Mouse (Mus musculus) left cerebral cortex, postnatal 25 days (tissue): Measurements from ENCODE around the gene Dennd4c. TPM values are rescaled to one million over a fixed set of nuclear protein-coding genes. Genes with fewer than 3 reads are reported as not detected.
"Not testable (repeated sequence)": the region's sequence is repeated elsewhere in the genome, so short reads cannot be mapped to it uniquely, and the experiment has no call there.

Experiments used
- DNase-seq, 2 experiments: peaks; one replicate each; pipeline ENCODE4 v3.0.0; 2022; ENCODE audit warnings: low spot score in 2 of 2, mixed read lengths in 1 of 2
- intact Hi-C: fragments of 180-260 bp; cut with DNase I; formaldehyde crosslinking; loops from one replicate; pipeline ENCODE4 v1.15.1; 2025
- total RNA-seq, 2 experiments: library from RNA; stranded (reverse); gene quantifications; 2 replicates each; pipeline ENCODE4 v1.2.3; 2021

Dennd4c gene
- total RNA-seq, 2 experiments from 2014 or later = 8.8 to 11.3 TPM

DNA sequence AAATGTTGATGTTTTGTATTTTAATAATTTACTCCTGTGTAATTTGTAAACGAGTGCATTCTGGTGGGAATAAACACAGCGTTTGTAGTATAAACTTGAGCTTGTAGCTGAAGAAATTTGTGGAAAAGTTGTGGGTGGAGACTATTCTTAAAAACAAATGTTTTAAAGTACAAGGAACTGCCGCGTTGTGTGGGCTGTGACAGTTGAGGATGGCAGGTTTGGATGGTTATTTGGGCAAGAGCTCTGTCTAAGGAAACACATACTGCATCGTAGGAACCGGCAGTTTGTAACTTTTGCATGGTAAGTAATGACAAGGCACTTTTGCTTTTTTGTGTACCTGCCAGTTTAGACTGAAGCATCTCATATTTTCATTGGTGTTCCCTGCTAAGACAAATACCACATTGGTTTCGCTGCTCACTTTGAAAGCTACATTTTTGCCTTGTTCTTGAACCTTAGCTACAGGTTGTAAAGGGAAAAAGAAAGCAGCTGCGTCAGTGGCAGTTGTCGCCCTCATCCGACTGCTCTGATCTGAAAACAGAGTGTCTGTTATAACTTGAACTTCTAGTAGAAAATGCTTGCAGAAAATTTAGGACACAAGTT is 2.1 kb downstream of the Dennd4c start:
- peak; percentile 31 to 73 for DNase-seq
- intact Hi-C loops = no loop called here

DNA sequence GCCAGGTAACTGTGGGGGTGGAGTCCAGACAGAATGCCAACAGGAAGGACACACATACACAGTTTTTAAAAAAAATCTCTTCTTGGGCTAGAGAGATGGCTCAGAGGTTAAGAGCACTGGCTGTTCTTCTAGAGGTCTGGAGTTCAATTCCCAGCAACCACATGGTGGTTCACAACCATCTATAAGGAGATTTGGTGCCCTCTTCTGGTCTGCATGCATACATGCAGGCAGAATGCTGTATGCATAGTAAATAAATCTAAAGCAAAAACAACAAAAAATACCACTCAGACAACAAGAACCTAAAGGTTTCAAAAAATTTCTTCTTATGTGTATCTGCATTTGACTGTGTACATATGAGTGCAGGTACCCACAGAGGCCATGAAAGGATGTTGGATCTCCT is 16.0 kb downstream of the Dennd4c start:
- no peak for DNase-seq
- intact Hi-C loops = no loop called here

DNA sequence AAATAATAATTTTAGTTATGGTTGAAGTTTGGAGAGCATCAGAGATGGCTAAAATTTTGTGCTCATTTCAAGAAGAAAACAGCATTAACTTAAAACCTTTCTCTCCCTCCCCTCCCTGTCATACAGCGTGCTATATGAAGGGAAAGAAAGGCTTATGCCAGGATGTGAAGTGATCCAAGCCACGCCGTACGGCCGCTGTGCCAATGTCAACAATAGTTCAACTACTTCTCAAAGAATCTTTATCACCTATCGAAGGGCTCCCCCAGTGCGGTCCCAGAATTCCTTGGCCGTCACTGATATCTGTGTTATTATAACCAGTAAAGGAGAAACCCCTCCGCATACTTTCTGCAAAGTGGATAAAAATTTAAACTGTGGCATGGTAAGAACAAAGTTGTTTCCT is 29.2 kb downstream of the Dennd4c start:
- intact Hi-C loops = no loop called here
- DNase-seq = no peak

DNA sequence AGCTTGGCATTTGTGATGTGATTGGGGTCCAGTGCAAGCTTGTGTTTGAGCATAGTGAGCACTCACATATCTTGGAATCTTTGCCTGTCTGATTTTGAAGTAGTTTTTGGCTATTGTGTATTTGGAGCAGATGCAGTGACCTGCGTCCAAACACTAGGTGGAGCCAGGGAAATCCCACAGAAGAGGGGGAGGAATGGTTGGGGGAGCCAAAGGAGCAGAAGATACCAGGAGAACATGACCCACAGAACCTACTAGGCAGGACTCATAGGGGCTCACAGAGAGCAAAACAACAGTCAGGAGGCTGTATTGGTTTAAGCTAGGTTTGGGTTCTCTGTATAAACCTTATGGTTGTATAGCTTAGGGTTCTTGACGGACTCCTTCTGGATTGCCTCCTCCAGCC is 62.2 kb downstream of the Dennd4c start:
- DNase-seq = peak in 1 of 2 experiments; percentile 18

DNA sequence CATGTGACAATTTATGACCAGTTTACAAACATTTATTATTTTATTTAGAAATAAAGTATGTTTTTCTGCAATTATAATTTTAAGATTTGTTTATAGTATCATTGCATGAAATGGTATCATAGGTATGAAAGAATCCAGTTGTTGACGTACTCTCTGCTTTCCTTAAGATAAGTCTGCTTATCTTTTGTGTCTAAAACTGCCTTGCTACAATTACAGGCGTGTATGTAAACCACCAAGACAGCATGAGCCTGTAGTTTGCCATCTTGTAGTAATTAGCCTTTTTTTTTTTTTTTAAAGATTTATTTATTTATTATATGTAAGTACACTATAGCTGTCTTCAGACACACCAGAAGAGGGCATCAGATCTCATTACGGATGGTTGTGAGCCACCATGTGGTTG is 66.5 kb downstream of the Dennd4c start:
- intact Hi-C loops = no loop called here
- no peak for DNase-seq

More for the DNA sequence above, 62.2 kb downstream of the Dennd4c start:
- intact Hi-C loops = no loop called here

DNA sequence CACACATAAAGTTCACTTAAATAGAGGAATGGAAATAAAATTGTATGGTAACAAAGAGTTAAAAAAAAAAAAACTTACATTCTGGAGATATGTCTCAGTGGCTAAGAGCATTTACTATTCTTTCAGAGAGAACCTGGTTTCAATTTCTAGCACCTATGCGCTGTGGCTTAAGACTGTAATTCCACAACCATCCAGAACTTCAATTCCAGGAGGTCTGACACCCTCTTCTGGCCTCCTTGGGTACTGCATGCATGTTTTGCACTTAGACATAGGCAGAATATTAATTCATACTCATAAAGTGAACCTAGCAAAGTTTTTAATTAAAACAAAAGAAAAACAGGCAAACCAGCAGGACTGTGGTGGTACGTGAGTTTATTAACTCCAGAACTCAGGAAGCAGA is 74.8 kb downstream of the Dennd4c start:
- DNase-seq = peak; percentile 31 to 50
- intact Hi-C loops = no loop called here

DNA sequence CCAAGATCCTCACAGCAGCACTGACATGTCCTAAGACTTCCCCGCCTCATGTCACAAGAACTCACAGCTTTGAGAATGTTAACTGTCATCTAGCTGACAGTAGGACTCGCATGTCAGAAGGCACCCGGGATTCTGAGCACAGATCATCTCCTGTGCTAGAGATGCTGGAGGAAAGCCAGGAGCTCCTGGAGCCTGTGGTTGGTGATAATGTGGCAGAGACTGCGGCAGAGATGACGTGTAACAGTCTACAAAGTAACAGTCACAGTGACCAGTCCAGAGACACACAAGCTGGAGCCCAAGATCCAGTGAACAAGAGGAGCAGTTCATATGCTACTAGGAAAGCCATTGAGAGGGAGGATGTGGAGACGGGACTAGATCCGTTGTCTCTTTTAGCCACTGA is 76.8 kb downstream of the Dennd4c start:
- intact Hi-C loops = no loop called here
- DNase-seq = peak in 1 of 2 experiments; percentile 18

DNA sequence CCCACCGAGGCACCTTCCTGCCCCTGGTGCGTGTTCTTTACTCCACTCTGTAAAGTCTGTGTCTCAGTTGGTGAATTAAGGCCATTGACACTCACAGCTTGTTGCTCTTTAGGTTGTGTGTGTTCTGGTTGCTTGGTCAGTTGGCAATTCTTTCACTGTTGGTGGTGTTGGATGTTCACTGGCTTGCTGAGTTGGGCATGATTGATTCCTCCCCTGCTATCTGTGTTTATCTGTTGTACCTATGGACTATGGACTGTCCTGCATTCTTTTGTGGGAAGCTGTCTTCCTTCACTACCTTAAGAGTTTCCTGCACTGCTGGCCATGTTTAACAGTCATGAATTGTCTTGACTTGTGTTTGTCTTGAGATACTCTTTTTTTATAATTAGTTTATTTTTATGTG is 83.5 kb downstream of the Dennd4c start:
- intact Hi-C loops = no loop called here
- no peak for DNase-seq

DNA sequence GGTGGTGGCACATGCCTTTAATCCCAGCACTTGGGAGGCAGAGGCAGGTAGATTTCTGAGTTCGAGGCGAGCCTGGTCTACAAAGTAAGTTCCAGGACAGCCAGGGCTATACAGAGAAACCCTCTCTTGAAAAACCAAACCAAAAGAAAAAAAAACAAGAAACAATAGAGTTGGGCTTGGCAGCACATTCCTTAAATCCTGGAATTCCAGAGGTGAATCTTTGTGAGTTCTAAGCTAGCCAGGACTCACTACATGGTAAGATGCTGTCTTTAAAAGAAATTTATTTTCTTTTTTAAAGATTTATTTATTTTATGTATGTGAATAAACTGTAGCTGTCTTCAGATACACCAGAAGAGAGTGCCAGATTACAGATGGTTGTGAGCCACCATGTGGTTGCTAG is 92.8 kb downstream of the Dennd4c start:
- intact Hi-C loops = not testable (repeated sequence)

DNA sequence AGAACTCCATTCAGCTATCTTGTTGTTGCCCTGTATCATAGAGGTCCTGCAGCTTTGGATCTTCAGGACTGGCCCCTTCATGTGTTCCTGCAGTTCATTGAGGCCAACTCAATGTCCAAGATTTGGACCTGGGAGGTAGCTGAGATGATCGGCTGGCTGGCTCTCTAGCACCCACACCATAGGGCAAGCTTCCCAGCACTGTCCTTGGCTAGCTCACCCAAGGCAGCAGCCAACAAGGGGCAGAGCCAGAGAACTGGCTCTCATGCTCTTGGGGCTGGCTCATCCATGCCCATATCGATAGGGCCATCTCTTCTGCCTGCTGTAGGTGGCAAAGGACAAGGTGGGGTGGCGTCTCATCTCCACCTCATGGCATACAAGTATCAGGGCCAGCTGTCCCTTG is 97.0 kb downstream of the Dennd4c start:
- DNase-seq = no peak
- intact Hi-C loops = no loop called here

More for the DNA sequence above, 92.8 kb downstream of the Dennd4c start:
- DNase-seq = not testable (repeated sequence)

DNA sequence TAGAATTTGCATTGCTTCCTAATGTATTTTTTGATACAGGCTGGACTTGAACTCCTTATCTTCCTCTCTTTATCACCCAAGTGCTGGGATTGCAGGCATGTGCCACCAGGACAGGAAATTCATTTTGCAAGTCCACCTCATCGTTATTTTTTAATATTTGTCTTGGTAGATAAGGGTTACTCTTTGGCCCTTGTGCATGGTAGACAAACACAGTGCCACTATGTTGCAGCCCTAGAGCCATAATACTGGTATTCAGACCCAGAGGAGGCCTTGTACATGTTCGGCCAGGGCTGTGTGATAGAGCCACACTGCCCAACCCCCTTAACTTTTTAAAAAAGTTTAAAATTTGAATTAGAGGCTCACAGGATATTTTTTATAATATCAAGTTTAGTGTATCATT is 98.9 kb downstream of the Dennd4c start:
- intact Hi-C loops = no loop called here
- DNase-seq = no peak

DNA sequence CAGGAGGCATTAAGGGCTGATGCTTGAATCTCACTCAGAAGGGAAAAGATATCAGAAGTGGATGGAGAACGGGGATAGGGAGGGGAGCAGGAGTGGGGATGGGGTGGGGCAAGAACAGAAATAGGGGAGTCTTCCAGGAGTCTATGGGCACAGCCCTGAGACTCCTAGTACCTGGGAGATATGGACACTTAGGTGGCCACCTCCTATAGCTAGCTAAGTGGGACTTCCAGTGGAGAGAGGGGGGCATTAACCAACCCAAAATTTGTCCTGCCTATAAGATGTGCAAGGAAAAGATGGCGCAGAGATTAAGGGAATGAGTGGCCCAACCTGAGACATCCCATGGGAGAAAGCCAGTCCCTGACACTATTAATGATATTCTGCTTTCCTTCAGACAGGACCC is 103.0 kb downstream of the Dennd4c start:
- intact Hi-C loops = no loop called here
- no peak for DNase-seq

DNA sequence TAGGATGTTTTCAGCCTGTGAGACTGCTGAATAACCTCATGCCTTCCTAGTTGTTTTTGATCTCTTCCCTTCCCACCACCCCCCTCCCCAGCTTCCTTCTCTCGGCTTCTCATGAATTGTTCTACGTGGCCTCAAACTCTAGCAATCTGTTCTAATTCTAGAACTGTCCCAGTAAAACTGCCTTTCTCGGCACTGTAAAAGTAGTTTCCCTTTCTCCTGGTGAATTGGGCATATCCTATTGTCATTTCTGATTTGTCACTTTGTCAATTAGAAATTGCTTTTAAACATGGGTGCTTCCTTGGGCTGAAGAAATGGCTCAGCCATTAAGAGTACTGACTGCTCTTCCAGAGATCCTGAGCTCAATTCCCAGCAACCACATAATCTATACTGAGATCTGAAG is 103.7 kb downstream of the Dennd4c start:
- intact Hi-C loops = no loop called here
- DNase-seq = no peak

DNA sequence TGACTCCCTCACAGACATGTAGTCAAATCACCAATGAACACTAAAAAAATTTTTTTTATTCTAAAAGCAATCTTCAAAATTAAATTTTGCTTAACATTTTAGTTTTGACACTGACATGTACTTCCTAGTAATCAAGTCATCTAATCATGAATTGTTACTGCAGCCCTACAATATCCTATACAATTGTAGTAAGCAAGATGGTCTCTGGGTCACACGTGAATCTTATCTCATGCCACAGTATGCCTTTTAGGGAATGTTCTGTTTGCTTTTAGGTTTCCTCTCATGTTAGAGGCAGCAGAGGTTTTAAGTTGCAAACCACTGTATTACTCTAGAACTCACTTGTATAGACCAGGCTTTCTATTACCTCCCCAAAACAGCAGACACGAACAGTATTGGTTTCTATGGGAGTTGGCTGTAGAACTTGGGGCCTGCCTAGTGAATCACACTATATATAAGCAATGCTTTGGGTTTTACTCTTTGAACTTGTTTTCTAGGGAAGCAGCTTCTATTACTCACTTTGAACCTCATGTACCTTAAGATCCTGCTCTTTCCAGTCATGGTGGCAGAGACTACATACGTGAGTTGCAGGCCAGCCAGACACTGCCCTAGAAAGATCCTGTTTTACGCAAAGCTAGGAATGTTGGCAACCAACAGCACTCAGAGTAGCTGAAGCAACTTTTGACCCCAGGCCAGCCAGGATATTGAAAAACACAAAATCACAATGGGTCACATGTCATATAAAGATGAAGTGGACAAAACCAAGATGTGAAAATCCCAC is 104.6 kb downstream of the Dennd4c start:
- intact Hi-C loops = no loop called here
- DNase-seq = no peak

DNA sequence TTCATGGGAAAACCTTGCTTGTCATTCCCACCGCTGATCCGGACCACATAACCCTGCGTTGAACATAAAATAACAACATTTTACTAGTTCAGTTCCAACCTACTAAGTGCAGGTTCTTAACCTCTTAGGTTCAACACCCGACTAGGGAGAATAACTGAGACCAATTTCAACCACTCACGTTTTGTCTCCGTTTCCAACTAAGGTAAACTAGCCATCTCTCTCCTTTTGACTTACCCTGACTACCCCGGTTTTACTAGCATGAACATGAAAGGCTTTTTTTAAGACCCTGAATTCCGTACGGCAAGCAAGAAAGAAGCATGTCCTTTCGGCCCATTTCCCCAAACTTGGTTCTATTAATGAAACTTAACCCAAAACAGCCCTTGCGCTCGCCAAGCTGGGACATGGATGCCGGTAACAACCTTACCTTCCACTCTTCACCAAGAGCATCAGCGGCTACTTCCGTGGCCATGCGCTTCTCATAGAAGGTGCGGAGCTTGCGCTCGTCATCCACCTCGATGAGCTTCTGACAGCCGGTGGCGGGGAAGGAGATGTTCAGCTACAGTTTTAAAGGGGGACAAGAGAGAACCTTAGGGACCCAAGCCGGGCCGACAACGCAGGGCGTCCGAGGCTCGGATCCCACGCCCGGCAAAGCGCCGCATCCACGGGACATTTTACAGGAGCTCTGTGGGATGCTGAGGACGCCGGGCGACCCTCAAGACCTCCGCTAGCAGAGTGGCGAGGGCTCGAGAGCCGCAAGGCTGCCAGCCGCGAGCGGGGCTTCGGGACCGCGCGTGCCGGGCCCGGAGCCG is 108.2 kb downstream of the Dennd4c start:
- intact Hi-C loops = no loop called here

DNA sequence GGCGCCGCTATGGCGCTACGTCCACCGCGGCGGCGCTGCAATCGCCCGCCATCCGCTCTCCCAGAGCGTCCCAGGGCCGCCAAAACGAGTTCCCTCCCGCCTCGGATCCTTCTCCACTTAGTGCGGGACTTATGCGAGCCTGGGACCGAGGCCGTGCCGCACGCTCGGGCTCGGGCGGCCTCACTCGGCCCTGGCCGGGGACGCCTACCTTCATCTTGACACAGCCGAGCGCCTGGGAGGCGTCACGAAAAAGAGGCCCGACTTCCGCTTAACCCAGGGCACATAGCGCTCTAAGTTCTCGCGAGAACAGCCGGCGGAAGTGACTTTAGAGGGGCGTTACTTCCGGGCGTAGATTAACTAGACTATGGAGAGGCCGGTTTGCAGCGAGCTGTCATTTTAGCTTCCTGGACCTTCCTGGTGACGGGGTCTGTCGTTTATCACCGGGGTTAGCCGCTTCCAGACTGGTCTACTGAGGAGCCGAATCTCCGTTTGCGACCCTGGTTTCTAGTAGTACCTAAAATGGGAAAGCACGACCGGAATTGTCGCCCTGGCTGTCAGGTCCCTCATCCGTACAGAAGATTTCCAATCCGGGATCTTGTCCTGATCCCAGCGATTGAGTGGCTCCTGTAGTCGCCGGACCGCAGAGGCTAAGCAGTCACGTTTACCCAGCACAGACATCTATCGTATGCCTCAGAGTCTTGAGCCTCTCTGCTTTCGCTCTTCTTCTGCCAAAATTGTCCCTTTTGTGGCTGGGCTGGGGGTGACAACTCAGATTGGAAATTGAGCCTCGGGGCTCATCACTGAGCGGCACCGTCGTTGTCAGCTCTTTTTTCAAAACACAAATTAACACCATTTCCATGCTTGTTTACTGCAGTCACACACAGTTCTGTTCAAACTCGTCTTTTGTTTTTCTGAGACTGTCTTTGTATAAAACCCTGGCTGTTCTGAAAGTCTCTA is 109.0 kb downstream of the Dennd4c start, which contains the start of gene Rps6:
TSS of gene Rps6 (minus strand) at position 300 of the 957 bp plus-strand sequence.
- intact Hi-C loops = no loop called here

More for the DNA sequence above, 108.2 kb downstream of the Dennd4c start:
- no peak for DNase-seq

DNA sequence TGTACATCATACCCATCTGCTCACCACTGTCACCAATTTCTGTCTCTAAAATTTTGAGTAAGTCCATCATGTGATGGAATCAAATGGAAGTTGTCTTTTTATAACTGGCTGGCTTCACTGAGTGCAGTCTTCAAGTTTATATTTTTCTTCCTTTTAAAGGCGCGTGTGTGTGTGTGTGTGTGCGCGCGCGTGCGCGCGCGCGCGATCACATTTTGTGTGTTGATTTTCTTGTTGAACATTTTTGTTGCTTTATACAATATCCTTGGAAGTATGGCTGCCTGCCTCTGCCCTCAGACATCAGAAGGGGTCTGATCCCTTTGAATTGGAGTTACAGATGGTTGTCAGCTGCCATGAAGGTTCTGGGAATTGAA is 109.7 kb downstream of the Dennd4c start:
- intact Hi-C loops = no loop called here
- peak in 1 of 2 experiments; percentile 23 for DNase-seq

More for the DNA sequence above, 109.0 kb downstream of the Dennd4c start, which contains the start of gene Rps6:
- DNase-seq = peak; percentile 98

DNA sequence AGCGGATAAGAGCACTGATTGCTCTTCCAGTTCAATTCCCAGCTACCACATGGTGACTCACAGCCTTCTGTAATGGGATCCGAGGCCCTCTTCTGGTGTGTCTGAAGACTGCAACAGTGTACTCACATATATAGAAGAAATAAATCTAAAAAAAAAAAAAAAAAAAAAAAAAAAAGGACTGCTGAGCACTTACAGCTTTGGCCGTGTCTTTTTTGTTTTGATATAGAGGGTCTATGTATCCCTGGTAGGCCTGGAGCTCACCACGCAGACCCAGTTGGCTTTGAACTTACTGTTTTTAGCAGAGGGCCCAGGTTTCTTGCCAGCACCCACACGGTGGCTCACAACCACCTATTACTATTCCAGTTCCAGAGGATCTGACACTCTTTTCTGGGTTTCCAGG is 115.7 kb downstream of the Dennd4c start:
- no peak for DNase-seq
- intact Hi-C loops = no loop called here

DNA sequence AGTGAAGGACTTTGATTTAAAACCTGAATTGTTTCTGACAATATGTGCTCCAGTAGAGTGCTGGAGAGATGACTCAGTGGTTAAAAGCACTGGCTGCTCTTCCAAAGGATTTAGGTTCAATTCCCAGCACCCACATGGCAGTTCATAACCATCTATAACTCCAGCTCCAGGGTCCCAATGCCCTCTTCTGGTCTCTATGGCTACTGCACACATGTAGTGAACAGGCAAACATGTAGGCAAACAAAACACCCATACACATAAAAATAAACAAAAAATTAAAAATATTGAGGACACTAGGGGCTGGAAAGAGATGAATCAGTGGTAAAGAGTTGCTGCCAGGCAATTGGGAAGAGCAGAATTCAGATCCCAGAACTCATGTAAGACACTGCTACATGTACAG is 123.6 kb downstream of the Dennd4c start:
- DNase-seq = no peak
- intact Hi-C loops = loop anchor here (10.0 kb wide), 1 partner anchor 493 kb away; no protein-coding TSS in a partner anchor
